Mouse (Mus musculus): ENCODE measurements at regions not wholly inside any gene's neighbourhood (a gene's known extent, or its start where the extent isn't known, plus 50 kb on each side); places are given as distances from the start of the nearest gene placed in this dataset.

GRCm38 (mm10) chr15:69252095-69252494, 2751.4 kb upstream of the Lrrc6 start:
- no peak for TF ChIP-seq TCF12 (IDR thresholded peaks at IDR 0.05; ENCODE audit: low read depth, low read length)
- no peak for TF ChIP-seq CTCF (conservative IDR thresholded peaks at IDR 0.05 in 1 of 2, IDR thresholded peaks at IDR 0.05 in 1 of 2; ENCODE audit: low read depth in 2 of 2, low read length in 2 of 2)
- TF ChIP-seq SMC3 (IDR thresholded peaks at IDR 0.05; ENCODE audit: low read depth, low read length) = no peak
- TF ChIP-seq CHD2 (IDR thresholded peaks at IDR 0.05; ENCODE audit: low read length) = no peak
- TF ChIP-seq POLR2A (IDR thresholded peaks at IDR 0.05; ENCODE audit: low read depth, low read length) = no peak
- no peak for TF ChIP-seq SIN3A (IDR thresholded peaks at IDR 0.05; ENCODE audit: low read length)
- no peak for TF ChIP-seq USF1 (IDR thresholded peaks at IDR 0.05; ENCODE audit: low read depth, low read length)
- no peak for TF ChIP-seq HCFC1 (IDR thresholded peaks at IDR 0.05; ENCODE audit: low read depth, low read length)
